Mouse (Mus musculus): ENCODE data around the gene Gemin7. TPM values are rescaled to one million over a fixed set of nuclear protein-coding genes. Genes with fewer than 3 reads are reported as not detected.

Gene Gemin7
- total and polyA plus RNA-seq, 3 experiments: 25.8 to 55.4 (median 51.2) TPM

DNA sequence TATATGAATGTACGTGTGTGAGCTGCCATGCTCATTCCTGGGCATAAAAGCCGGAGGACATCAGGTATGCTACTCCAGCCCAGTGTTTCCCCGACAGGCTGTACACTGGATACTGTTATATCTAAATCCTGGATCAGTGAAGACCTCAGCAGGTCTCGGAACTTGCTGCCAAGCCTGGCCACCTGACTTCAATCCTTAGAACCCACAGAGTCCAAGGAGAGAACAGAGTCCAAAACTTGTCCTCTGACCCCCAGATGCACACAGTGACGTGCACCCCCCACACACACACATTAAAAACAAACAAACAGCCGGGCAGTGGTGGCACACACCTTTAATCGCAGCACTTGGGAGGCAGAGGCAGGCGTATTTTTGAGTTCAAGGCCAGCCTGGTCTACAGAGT, 10.0 kb downstream of the Gemin7 start:
- Histone ChIP-seq H3K9me3 (replicated peaks) (peaks cover 10% of the 10 kb centered on the region), H3K4me1 (ENCODE audit: insufficient read depth, low read depth, low read length) (peaks cover 43% of the 10 kb centered on the region), H3K36me3 (replicated peaks) (peaks cover 79% of the 10 kb centered on the region), H3K4me3 (ENCODE audit: low read depth, low read length) (no peak overlapping the region), H3K27me3 (ENCODE audit: insufficient read depth, low read length) (no peaks in the 10 kb centered on the region)
- DNase-seq (ENCODE audit: low spot score) (no peak), ATAC-seq (ENCODE audit: extremely low read depth, insufficient number of reproducible peaks, low FRiP score, poor library complexity, severe bottlenecking) (no peak)
- no peak for TF ChIP-seq GATA1 (IDR thresholded peaks at IDR 0.05; ENCODE audit: borderline replicate concordance, low read length)
- TF ChIP-seq TAL1 (conservative IDR thresholded peaks at IDR 0.05; ENCODE audit: low read depth, low read length): no peak
- no peak for TF ChIP-seq POLR2AphosphoS5 (IDR thresholded peaks at IDR 0.05; ENCODE audit: insufficient replicate concordance, low read depth, low read length)
- no peak for TF ChIP-seq CTCF (IDR thresholded peaks at IDR 0.05; ENCODE audit: low read depth, low read length)
- no peak for TF ChIP-seq GATA2 (IDR thresholded peaks at IDR 0.05; ENCODE audit: borderline replicate concordance, low read depth, low read length)

DNA sequence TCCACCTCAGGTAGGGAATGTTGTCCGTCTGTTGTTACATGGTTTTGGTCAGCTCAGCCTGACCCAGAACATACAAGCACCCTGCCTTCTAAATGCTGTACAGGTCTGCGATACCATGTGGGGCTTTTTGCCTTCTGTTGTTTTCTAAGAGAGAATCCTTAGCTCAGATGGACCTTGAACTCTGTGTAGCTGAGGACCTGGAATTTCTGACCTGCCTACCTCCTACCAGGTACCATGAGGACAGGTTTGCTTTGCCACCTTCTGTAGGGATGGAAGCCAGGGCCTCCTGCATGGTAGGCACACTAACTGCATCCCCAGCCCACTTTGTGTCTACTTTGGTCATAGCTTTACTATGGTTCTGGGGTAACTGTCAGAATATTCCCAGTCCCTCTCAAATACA, 11.6 kb downstream of the Gemin7 start:
- no peaks in the 10 kb centered on the region for H3K27me3 ChIP-seq (ENCODE audit: insufficient read depth, low read length)
- H3K4me3 ChIP-seq (ENCODE audit: low read depth, low read length): no peak overlapping the region
- H3K4me1 ChIP-seq (ENCODE audit: insufficient read depth, low read depth, low read length): peaks cover 38% of the 10 kb centered on the region
- H3K9me3 ChIP-seq (replicated peaks): peaks cover 10% of the 10 kb centered on the region
- ATAC-seq (ENCODE audit: extremely low read depth, insufficient number of reproducible peaks, low FRiP score, poor library complexity, severe bottlenecking) (no peak), DNase-seq (ENCODE audit: low spot score) (no peak)
- TF ChIP-seq CTCF (IDR thresholded peaks at IDR 0.05; ENCODE audit: low read depth, low read length): no peak
- peaks cover 70% of the 10 kb centered on the region for H3K36me3 ChIP-seq (replicated peaks)

DNA sequence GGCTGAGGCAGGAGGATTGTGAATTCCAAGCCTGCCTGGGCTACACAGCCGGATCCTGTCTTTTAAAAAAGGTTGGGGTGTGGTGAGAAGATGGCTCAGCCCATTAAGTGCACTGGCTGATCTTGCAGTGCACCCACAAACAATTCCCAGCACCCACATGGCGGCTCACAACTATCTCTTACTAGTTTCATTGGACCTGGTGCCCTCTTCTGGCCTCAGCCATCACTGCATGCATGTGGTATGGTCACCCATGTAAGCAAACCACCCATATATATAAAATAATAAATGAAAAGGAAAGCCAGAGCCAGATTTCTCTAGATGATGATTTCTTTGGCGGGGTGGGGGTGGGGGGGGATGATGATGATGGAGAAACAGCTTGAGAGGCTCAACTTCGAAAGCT, 12.9 kb downstream of the Gemin7 start:
- Histone ChIP-seq H3K9me3 (replicated peaks) (peaks cover 10% of the 10 kb centered on the region), H3K4me3 (ENCODE audit: low read depth, low read length) (no peak overlapping the region), H3K36me3 (replicated peaks) (peaks cover 68% of the 10 kb centered on the region), H3K4me1 (ENCODE audit: insufficient read depth, low read depth, low read length) (peaks cover 46% of the 10 kb centered on the region), H3K27me3 (ENCODE audit: insufficient read depth, low read length) (no peaks in the 10 kb centered on the region)
- DNase-seq (ENCODE audit: low spot score) (no peak), ATAC-seq (ENCODE audit: extremely low read depth, insufficient number of reproducible peaks, low FRiP score, poor library complexity, severe bottlenecking) (no peak)
- TF ChIP-seq GATA2 (IDR thresholded peaks at IDR 0.05; ENCODE audit: borderline replicate concordance, low read depth, low read length) (no peak), POLR2AphosphoS5 (IDR thresholded peaks at IDR 0.05; ENCODE audit: insufficient replicate concordance, low read depth, low read length) (no peak), TAL1 (conservative IDR thresholded peaks at IDR 0.05; ENCODE audit: low read depth, low read length) (no peak), GATA1 (IDR thresholded peaks at IDR 0.05; ENCODE audit: borderline replicate concordance, low read length) (no peak), CTCF (IDR thresholded peaks at IDR 0.05; ENCODE audit: low read depth, low read length) (no peak)

DNA sequence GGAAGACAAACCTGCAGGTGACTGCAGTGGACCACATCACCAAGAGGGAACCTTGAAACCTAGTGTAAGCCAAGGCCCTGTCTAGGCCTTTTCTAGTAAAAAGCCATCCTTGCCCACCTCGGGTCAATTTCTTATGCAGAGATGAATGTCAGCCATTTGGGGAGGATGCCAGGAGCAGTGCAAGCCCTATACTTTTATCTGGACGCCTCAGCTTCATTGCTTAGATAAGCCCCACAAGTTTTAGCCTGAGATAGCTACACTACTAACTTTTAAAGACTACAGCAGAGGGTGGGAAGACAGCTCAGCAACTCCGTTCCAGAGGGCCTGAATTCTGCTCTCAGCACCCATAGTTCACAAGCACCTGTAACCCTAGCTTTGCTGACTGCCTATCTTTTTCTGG, 13.5 kb downstream of the Gemin7 start:
- DNase-seq (ENCODE audit: low spot score): no peak
- no peak for ATAC-seq (ENCODE audit: extremely low read depth, insufficient number of reproducible peaks, low FRiP score, poor library complexity, severe bottlenecking)
- H3K4me3 ChIP-seq (ENCODE audit: low read depth, low read length): no peak overlapping the region
- H3K4me1 ChIP-seq (ENCODE audit: insufficient read depth, low read depth, low read length): peaks cover 47% of the 10 kb centered on the region
- no peak for TF ChIP-seq GATA2 (IDR thresholded peaks at IDR 0.05; ENCODE audit: borderline replicate concordance, low read depth, low read length)
- no peak for TF ChIP-seq POLR2AphosphoS5 (IDR thresholded peaks at IDR 0.05; ENCODE audit: insufficient replicate concordance, low read depth, low read length)
- no peak for TF ChIP-seq GATA1 (IDR thresholded peaks at IDR 0.05; ENCODE audit: borderline replicate concordance, low read length)
- TF ChIP-seq TAL1 (conservative IDR thresholded peaks at IDR 0.05; ENCODE audit: low read depth, low read length): no peak
- no peak for TF ChIP-seq CTCF (IDR thresholded peaks at IDR 0.05; ENCODE audit: low read depth, low read length)
- no peaks in the 10 kb centered on the region for H3K27me3 ChIP-seq (ENCODE audit: insufficient read depth, low read length)
- peaks cover 68% of the 10 kb centered on the region for H3K36me3 ChIP-seq (replicated peaks)
- peaks cover 10% of the 10 kb centered on the region for H3K9me3 ChIP-seq (replicated peaks)

DNA sequence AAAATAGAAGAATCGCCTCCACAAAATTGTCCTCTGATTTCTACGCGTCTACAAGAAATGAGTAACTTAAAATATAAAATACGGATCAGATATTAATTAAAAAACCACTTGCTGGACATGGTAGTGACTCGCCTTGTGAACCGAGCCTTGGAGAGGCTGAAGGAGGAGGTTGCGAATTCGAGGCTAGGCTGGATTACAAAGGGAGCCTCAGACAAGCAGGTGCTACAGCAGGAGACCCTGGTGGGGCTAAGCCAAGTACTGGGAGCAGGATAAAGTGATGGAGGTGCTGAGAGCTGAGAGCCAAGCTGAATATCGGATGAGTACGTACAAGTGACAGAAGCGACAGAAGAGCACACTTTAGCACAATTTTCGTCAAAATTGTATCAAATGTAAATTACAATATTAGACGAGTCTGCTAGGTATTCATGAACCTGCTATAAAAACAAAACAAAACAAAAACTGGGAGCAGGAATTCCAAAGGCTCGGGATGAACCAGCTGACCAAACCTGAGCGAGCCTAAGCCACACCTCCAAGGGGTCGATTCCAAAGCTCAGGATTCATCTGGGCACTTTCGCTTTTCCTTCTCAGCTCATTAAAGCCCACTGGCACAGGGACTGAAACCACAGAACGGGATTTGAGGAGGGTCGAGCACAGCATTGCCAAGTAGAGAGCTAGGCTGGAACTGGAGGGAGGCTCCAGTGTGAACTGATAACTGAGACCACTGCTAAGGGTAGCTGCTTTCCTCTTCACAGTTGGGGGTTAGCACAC, 14.6 kb downstream of the Gemin7 start, which contains the start of gene Ppp1r37:
Ppp1r37 (minus strand) TSS at position 434 of the 768 bp plus-strand sequence.
- Histone ChIP-seq H3K9me3 (replicated peaks) (peaks cover 10% of the 10 kb centered on the region), H3K4me3 (ENCODE audit: low read depth, low read length) (peak within 1 kb of the TSS; percentile 96), H3K4me1 (ENCODE audit: insufficient read depth, low read depth, low read length) (peaks cover 54% of the 10 kb centered on the region), H3K36me3 (replicated peaks) (peaks cover 69% of the 10 kb centered on the region), H3K27me3 (ENCODE audit: insufficient read depth, low read length) (no peaks in the 10 kb centered on the region)
- ATAC-seq (ENCODE audit: extremely low read depth, insufficient number of reproducible peaks, low FRiP score, poor library complexity, severe bottlenecking) (no peak), DNase-seq (ENCODE audit: low spot score) (no peak)
- TF ChIP-seq GATA1 (IDR thresholded peaks at IDR 0.05; ENCODE audit: borderline replicate concordance, low read length) (no peak), GATA2 (IDR thresholded peaks at IDR 0.05; ENCODE audit: borderline replicate concordance, low read depth, low read length) (no peak), CTCF (IDR thresholded peaks at IDR 0.05; ENCODE audit: low read depth, low read length) (no peak), TAL1 (conservative IDR thresholded peaks at IDR 0.05; ENCODE audit: low read depth, low read length) (no peak), POLR2AphosphoS5 (IDR thresholded peaks at IDR 0.05; ENCODE audit: insufficient replicate concordance, low read depth, low read length) (no peak)

DNA sequence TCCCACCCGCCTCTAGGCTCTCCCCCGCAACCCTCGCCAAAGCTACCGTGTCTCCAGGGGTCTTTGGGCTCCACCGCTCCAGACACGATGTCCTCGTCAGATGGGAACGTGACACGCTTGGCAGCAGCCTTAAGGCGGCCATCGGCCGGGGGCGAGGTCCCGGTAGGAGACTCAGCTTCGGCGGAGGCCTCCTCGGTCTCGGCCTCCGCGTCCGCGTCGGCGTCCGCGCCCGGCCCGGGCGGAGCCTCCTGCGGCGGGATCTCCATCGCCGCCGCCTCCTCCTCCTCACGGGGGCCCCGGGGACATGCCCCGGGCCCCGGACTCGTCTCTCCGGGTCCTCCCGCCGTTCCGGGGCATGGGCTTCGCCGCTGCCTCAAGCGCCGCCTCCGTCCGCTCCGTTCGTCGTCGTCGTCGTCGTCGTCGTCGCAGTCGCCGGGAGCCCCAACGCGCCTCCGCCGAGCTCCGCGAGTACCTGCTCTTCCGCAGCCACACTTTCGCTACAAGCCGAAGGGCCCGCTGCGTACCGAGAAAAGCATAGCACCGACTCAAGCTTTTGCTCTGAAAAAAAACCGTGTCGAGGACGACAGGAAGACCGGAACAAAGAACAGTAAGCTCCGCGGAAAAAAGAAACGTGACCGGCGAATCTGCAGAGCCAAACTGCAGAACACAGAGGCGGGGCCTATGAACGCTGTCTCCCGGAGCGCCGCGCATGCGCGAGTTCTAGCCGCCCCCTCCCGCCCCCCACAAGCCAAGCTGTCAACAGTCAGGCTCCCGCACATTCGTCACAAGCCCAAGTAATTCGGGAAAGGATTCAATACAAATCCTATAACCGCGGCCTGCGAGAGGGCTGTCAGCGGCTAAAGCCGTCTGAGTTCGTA, 15.4 kb downstream of the Gemin7 start:
- DNase-seq (ENCODE audit: low spot score): peak; percentile 90
- peaks cover 70% of the 10 kb centered on the region for H3K36me3 ChIP-seq (replicated peaks)
- no peak for TF ChIP-seq CTCF (IDR thresholded peaks at IDR 0.05; ENCODE audit: low read depth, low read length)
- no peak for TF ChIP-seq POLR2AphosphoS5 (IDR thresholded peaks at IDR 0.05; ENCODE audit: insufficient replicate concordance, low read depth, low read length)
- TF ChIP-seq GATA2 (IDR thresholded peaks at IDR 0.05; ENCODE audit: borderline replicate concordance, low read depth, low read length): no peak
- TF ChIP-seq TAL1 (conservative IDR thresholded peaks at IDR 0.05; ENCODE audit: low read depth, low read length): no peak
- no peak for TF ChIP-seq GATA1 (IDR thresholded peaks at IDR 0.05; ENCODE audit: borderline replicate concordance, low read length)
- H3K4me1 ChIP-seq (ENCODE audit: insufficient read depth, low read depth, low read length): peaks cover 57% of the 10 kb centered on the region
- H3K9me3 ChIP-seq (replicated peaks): peaks cover 10% of the 10 kb centered on the region
- H3K27me3 ChIP-seq (ENCODE audit: insufficient read depth, low read length): no peaks in the 10 kb centered on the region
- peak; percentile 71 for ATAC-seq (ENCODE audit: extremely low read depth, insufficient number of reproducible peaks, low FRiP score, poor library complexity, severe bottlenecking)
- H3K4me3 ChIP-seq (ENCODE audit: low read depth, low read length): peak overlapping the region; percentile 96
